Mouse (Mus musculus): ENCODE measurements around the gene Kcnj11. TPM values are rescaled to one million over a fixed set of nuclear protein-coding genes. Genes with fewer than 3 reads are reported as not detected.
A peak's percentile ranks its signal among the peaks of the same experiment; 100 is the strongest.

The Kcnj11 gene
- polyA plus RNA-seq, 1 experiment from 2014 or later, result not detected

GRCm38 (mm10) chr7:46103771-46104170, 3.2 kb upstream of the Kcnj11 start:
- WGBS (ENCODE audit: insufficient replicate concordance), result 77% methylated on average over 8 of the region's 8 CpGs
- Histone ChIP-seq H3K4me2 (no peak overlapping the region), H3K36me3 (no peaks in the 10 kb centered on the region)

GRCm38 (mm10) chr7:46103075-46103591, 2.6 kb upstream of the Kcnj11 start:
- Histone ChIP-seq H3K4me1 (replicated peaks) (peaks cover 6% of the 10 kb centered on the region; the same call in 1 of the 2 replicates), H3K4me3 (replicated peaks) (no peak overlapping the region)
- 69% methylated on average over 8 of the region's 8 CpGs for WGBS (ENCODE audit: insufficient replicate concordance)

More at GRCm38 (mm10) chr7:46103771-46104170, 3.2 kb upstream of the Kcnj11 start:
- Histone ChIP-seq H3K27me3 (peaks cover 19% of the 10 kb centered on the region), H3K9ac (no peak overlapping the region), H3K4me1 (replicated peaks) (peaks cover 6% of the 10 kb centered on the region; the same call in 1 of the 2 replicates), H3K9me3 (replicated peaks) (no peaks in the 10 kb centered on the region), H3K27ac (no peak overlapping the region), H3K4me3 (replicated peaks) (no peak overlapping the region)
- no peak for ATAC-seq (ENCODE audit: low read depth)
- no peak for DNase-seq

GRCm38 (mm10) chr7:46099682-46100081, 882 bp downstream of the Kcnj11 start:
- H3K36me3 ChIP-seq, result no peaks in the 10 kb centered on the region
- WGBS (ENCODE audit: insufficient replicate concordance), result 49% methylated on average over 13 of the region's 13 CpGs
- peaks cover 41% of the 10 kb centered on the region for H3K27me3 ChIP-seq
- no peaks in the 10 kb centered on the region for H3K9me3 ChIP-seq (replicated peaks)
- DNase-seq (no peak), ATAC-seq (ENCODE audit: low read depth) (no peak)
- no peak overlapping the region for H3K4me3 ChIP-seq (replicated peaks)
- no peak overlapping the region for H3K9ac ChIP-seq
- no peak overlapping the region for H3K27ac ChIP-seq
- no peak overlapping the region for H3K4me2 ChIP-seq
- H3K4me1 ChIP-seq (replicated peaks), result peaks cover 6% of the 10 kb centered on the region; the same call in 1 of the 2 replicates

More at GRCm38 (mm10) chr7:46103075-46103591, 2.6 kb upstream of the Kcnj11 start:
- H3K27ac ChIP-seq, result no peak overlapping the region
- no peak for ATAC-seq (ENCODE audit: low read depth)
- H3K9ac ChIP-seq, result no peak overlapping the region
- no peaks in the 10 kb centered on the region for H3K9me3 ChIP-seq (replicated peaks)
- DNase-seq, result no peak
- no peaks in the 10 kb centered on the region for H3K36me3 ChIP-seq
- H3K4me2 ChIP-seq, result no peak overlapping the region
- peaks cover 23% of the 10 kb centered on the region for H3K27me3 ChIP-seq

GRCm38 (mm10) chr7:46098919-46099286, 1.7 kb downstream of the Kcnj11 start:
- Histone ChIP-seq H3K27ac (no peak overlapping the region), H3K27me3 (peaks cover 48% of the 10 kb centered on the region), H3K36me3 (no peaks in the 10 kb centered on the region), H3K9me3 (replicated peaks) (no peaks in the 10 kb centered on the region), H3K4me2 (no peak overlapping the region), H3K4me3 (replicated peaks) (no peak overlapping the region), H3K4me1 (replicated peaks) (peaks cover 6% of the 10 kb centered on the region; the same call in 1 of the 2 replicates), H3K9ac (no peak overlapping the region)
- DNase-seq (no peak), ATAC-seq (ENCODE audit: low read depth) (no peak)
- WGBS (ENCODE audit: insufficient replicate concordance), result 76% methylated on average over 19 of the region's 19 CpGs

GRCm38 (mm10) chr7:46098221-46098918, 2.2 kb downstream of the Kcnj11 start:
- Histone ChIP-seq H3K4me1 (replicated peaks) (peaks cover 6% of the 10 kb centered on the region; the same call in 1 of the 2 replicates), H3K4me3 (replicated peaks) (no peak overlapping the region), H3K27ac (no peak overlapping the region), H3K9me3 (replicated peaks) (no peaks in the 10 kb centered on the region), H3K9ac (no peak overlapping the region), H3K27me3 (peaks cover 53% of the 10 kb centered on the region), H3K36me3 (no peaks in the 10 kb centered on the region), H3K4me2 (no peak overlapping the region)
- no peak for ATAC-seq (ENCODE audit: low read depth)
- WGBS (ENCODE audit: insufficient replicate concordance), result 65% methylated on average over 19 of the region's 19 CpGs
- DNase-seq, result no peak

GRCm38 (mm10) chr7:46097319-46097783, 3.2 kb downstream of the Kcnj11 start:
- Histone ChIP-seq H3K4me1 (replicated peaks) (peaks cover 6% of the 10 kb centered on the region; the same call in 1 of the 2 replicates), H3K4me3 (replicated peaks) (no peak overlapping the region), H3K4me2 (no peak overlapping the region), H3K27ac (no peak overlapping the region), H3K36me3 (no peaks in the 10 kb centered on the region), H3K9me3 (replicated peaks) (no peaks in the 10 kb centered on the region), H3K27me3 (peaks cover 59% of the 10 kb centered on the region), H3K9ac (no peak overlapping the region)
- ATAC-seq (ENCODE audit: low read depth) (no peak), DNase-seq (no peak)
- WGBS (ENCODE audit: insufficient replicate concordance), result 51% methylated on average over 4 of the region's 4 CpGs

- DNase-seq, result peak; percentile 36
- Histone ChIP-seq H3K4me1 (replicated peaks) (peaks cover 6% of the 10 kb centered on the region; the same call in 1 of the 2 replicates), H3K36me3 (no peaks in the 10 kb centered on the region), H3K9ac (no peak overlapping the region), H3K9me3 (replicated peaks) (no peaks in the 10 kb centered on the region), H3K27me3 (peaks cover 59% of the 10 kb centered on the region), H3K27ac (no peak overlapping the region), H3K4me3 (replicated peaks) (no peak overlapping the region), H3K4me2 (no peak overlapping the region)
- ATAC-seq (ENCODE audit: low read depth), result no peak
- WGBS (ENCODE audit: insufficient replicate concordance), result 2% methylated on average over 4 of the region's 4 CpGs
Measured at GRCm38 (mm10) chr7:46096136-46096535, 4.4 kb downstream of the Kcnj11 start.

GRCm38 (mm10) chr7:46092803-46093202, 7.8 kb downstream of the Kcnj11 start:
- H3K27ac ChIP-seq, result no peak overlapping the region
- H3K4me3 ChIP-seq (replicated peaks), result no peak overlapping the region
- WGBS (ENCODE audit: insufficient replicate concordance), result 49% methylated on average over 8 of the region's 8 CpGs
- H3K27me3 ChIP-seq, result peaks cover 36% of the 10 kb centered on the region
- no peaks in the 10 kb centered on the region for H3K36me3 ChIP-seq
- no peak overlapping the region for H3K4me2 ChIP-seq
- no peaks in the 10 kb centered on the region for H3K4me1 ChIP-seq (replicated peaks)
- no peaks in the 10 kb centered on the region for H3K9me3 ChIP-seq (replicated peaks)
- DNase-seq (no peak), ATAC-seq (ENCODE audit: low read depth) (no peak)
- H3K9ac ChIP-seq, result no peak overlapping the region

GRCm38 (mm10) chr7:46088241-46088640, 12.3 kb downstream of the Kcnj11 start:
- Histone ChIP-seq H3K36me3 (peaks cover 15% of the 10 kb centered on the region), H3K4me3 (replicated peaks) (no peak overlapping the region), H3K27ac (no peak overlapping the region), H3K27me3 (peaks cover 5% of the 10 kb centered on the region), H3K9ac (no peak overlapping the region), H3K4me1 (replicated peaks) (peaks cover 12% of the 10 kb centered on the region; the same call in 1 of the 2 replicates), H3K4me2 (no peak overlapping the region), H3K9me3 (replicated peaks) (no peaks in the 10 kb centered on the region)
- ATAC-seq (ENCODE audit: low read depth) (no peak), DNase-seq (no peak)
- WGBS (ENCODE audit: insufficient replicate concordance), result 40% methylated on average over 6 of the region's 6 CpGs

- no peak overlapping the region for H3K9ac ChIP-seq
- no peak for DNase-seq
- H3K36me3 ChIP-seq, result peaks cover 33% of the 10 kb centered on the region
- H3K4me3 ChIP-seq (replicated peaks), result no peak overlapping the region
- no peak overlapping the region for H3K27ac ChIP-seq
- no peaks in the 10 kb centered on the region for H3K9me3 ChIP-seq (replicated peaks)
- WGBS (ENCODE audit: insufficient replicate concordance), result 72% methylated on average over 6 of the region's 6 CpGs
- H3K4me2 ChIP-seq, result no peak overlapping the region
- no peaks in the 10 kb centered on the region for H3K27me3 ChIP-seq
- H3K4me1 ChIP-seq (replicated peaks), result peaks cover 12% of the 10 kb centered on the region; the same call in 1 of the 2 replicates
- 0 out of 2 replicates have a peak, but pooled peaks have one; percentile 26 for ATAC-seq (ENCODE audit: low read depth)
Measured at GRCm38 (mm10) chr7:46086378-46086777, 14.2 kb downstream of the Kcnj11 start.

- Histone ChIP-seq H3K4me2 (no peak overlapping the region), H3K4me1 (replicated peaks) (peaks cover 12% of the 10 kb centered on the region; the same call in 1 of the 2 replicates), H3K27ac (no peak overlapping the region), H3K9me3 (replicated peaks) (no peaks in the 10 kb centered on the region), H3K36me3 (peaks cover 47% of the 10 kb centered on the region), H3K4me3 (replicated peaks) (no peak overlapping the region), H3K27me3 (no peaks in the 10 kb centered on the region), H3K9ac (no peak overlapping the region)
- 67% methylated on average over 16 of the region's 16 CpGs for WGBS (ENCODE audit: insufficient replicate concordance)
- ATAC-seq (ENCODE audit: low read depth) (no peak), DNase-seq (no peak)
Measured at GRCm38 (mm10) chr7:46084839-46085513, 15.6 kb downstream of the Kcnj11 start.

Measured in liver, embryonic 13.5 days (tissue).